Mouse (Mus musculus): Measurements from ENCODE around the gene Gm21698. TPM values are rescaled to one million over a fixed set of nuclear protein-coding genes. Genes with fewer than 3 reads are reported as not detected.
"Not testable (repeated sequence)": the region's sequence is repeated elsewhere in the genome, so short reads cannot be mapped to it uniquely, and the experiment has no call there.

Gm21698 gene
- polyA plus RNA-seq (2012; rRNA removed), result not detected in 2 replicates

- not testable (repeated sequence) for H3K27ac ChIP-seq (ENCODE audit: insufficient read depth, low read length); H3K27me3 ChIP-seq (ENCODE audit: control insufficient read depth, insufficient read depth, low read length); DNase-seq (ENCODE audit: low read depth in 1 of 2, low spot score in 2 of 2); H3K36me3 ChIP-seq (ENCODE audit: control insufficient read depth, insufficient read depth, low read length); H3K4me1 ChIP-seq (ENCODE audit: control insufficient read depth, insufficient read depth, insufficient read length); H3K4me3 ChIP-seq (ENCODE audit: extremely low read depth, insufficient read depth, insufficient read length)
- WGBS, result no CpG with 5 or more reads among the region's 3 CpGs
Observed at GRCm38 (mm10) chr5:25988550-25988949, at the start of gene Gm21698. Gm21698 (minus strand) TSS chr5:25988650.

- DNase-seq (ENCODE audit: low read depth in 1 of 2, low spot score in 2 of 2), result not testable (repeated sequence)
- WGBS, result no CpG with 5 or more reads among the region's 3 CpGs
Observed at GRCm38 (mm10) chr5:26022816-26023215, 34.4 kb upstream of the Gm21698 start, which contains the start of gene Gm5862. Gm5862 (minus strand) TSS chr5:26022916.

GRCm38 (mm10) chr5:26007697-26008096 is 19.2 kb upstream of the Gm21698 start:
- H3K36me3 ChIP-seq (ENCODE audit: control insufficient read depth, insufficient read depth, low read length); H3K4me3 ChIP-seq (ENCODE audit: extremely low read depth, insufficient read depth, insufficient read length); H3K27me3 ChIP-seq (ENCODE audit: control insufficient read depth, insufficient read depth, low read length); DNase-seq (ENCODE audit: low read depth in 1 of 2, low spot score in 2 of 2); H3K27ac ChIP-seq (ENCODE audit: insufficient read depth, low read length); H3K4me1 ChIP-seq (ENCODE audit: control insufficient read depth, insufficient read depth, insufficient read length): not testable (repeated sequence)
- WGBS, result 59% methylated on average over 7 of the region's 7 CpGs

More at GRCm38 (mm10) chr5:26022816-26023215, 34.4 kb upstream of the Gm21698 start, which contains the start of gene Gm5862:
- not testable (repeated sequence) for H3K36me3 ChIP-seq (ENCODE audit: control insufficient read depth, insufficient read depth, low read length); H3K27ac ChIP-seq (ENCODE audit: insufficient read depth, low read length); H3K4me1 ChIP-seq (ENCODE audit: control insufficient read depth, insufficient read depth, insufficient read length); H3K4me3 ChIP-seq (ENCODE audit: extremely low read depth, insufficient read depth, insufficient read length); H3K27me3 ChIP-seq (ENCODE audit: control insufficient read depth, insufficient read depth, low read length)

DNA sequence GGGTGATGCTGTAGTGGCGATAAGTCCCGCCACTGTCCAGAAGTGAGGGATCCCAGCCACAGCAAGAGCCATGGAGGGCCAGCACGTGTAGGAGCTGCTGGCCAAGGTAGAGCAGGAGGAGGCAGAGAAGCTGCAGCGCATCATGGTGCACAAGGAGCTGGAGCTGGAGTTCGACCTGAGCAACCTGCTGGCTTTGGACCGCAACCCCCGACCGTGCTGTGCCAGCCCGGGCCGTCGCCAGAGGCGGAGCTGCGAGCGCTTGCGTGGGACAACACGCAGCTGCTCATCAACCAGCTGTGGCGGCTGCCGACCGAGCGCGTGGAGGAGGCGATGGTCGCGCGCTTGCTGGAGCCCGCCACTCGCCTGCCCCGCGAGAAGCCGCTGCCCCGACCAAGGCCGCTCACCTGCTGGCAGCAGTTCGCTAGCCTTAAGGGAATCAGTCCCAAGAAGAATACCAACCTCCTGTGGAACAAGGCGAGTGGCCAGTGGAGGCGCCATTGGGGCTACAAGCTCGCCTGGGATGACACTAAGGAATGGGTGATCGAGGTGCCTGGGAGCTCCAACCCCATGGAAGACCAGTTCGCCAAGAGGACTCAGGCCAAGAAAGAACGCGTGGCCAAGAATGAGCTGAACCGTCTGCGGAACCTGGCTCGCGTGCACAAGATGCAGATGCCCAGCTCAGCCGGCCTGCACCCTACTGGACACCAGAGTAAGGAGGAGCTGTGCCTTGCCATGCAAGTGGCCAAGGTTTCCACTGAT is 18.7 kb upstream of the Gm21698 start:
- H3K4me3 ChIP-seq (ENCODE audit: extremely low read depth, insufficient read depth, insufficient read length); H3K36me3 ChIP-seq (ENCODE audit: control insufficient read depth, insufficient read depth, low read length); H3K27ac ChIP-seq (ENCODE audit: insufficient read depth, low read length); DNase-seq (ENCODE audit: low read depth in 1 of 2, low spot score in 2 of 2); H3K27me3 ChIP-seq (ENCODE audit: control insufficient read depth, insufficient read depth, low read length); H3K4me1 ChIP-seq (ENCODE audit: control insufficient read depth, insufficient read depth, insufficient read length): not testable (repeated sequence)
- WGBS, result 28% methylated on average over 45 of the region's 45 CpGs

DNA sequence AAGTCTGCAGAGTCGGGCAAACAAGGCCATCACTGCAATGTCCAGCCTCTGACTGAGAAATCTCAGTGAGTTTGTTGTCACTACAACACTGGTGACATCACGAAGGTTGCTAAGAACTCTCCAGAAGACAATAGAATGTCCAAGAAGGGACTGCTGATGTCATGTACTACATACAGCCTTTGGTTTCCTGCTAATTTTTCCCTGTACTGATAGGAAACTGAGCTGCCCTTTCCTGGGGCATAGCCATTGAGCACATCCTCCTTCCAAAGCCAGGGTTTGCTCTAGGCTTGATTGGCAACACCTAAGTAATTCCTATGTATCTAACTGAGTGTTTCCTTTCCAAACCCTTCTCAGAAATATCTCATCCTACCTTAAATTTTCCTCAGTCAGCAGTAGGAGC is 16.2 kb upstream of the Gm21698 start, which contains the start of gene Gm1979:
Gene Gm1979 (minus strand): TSS at position 101 of the 400 bp plus-strand sequence.
- 82% methylated on average over 1 of the region's 2 CpGs for WGBS
- not testable (repeated sequence) for H3K27me3 ChIP-seq (ENCODE audit: control insufficient read depth, insufficient read depth, low read length); H3K36me3 ChIP-seq (ENCODE audit: control insufficient read depth, insufficient read depth, low read length); H3K4me3 ChIP-seq (ENCODE audit: extremely low read depth, insufficient read depth, insufficient read length); H3K4me1 ChIP-seq (ENCODE audit: control insufficient read depth, insufficient read depth, insufficient read length); DNase-seq (ENCODE audit: low read depth in 1 of 2, low spot score in 2 of 2); H3K27ac ChIP-seq (ENCODE audit: insufficient read depth, low read length)

GRCm38 (mm10) chr5:25972563-25972962 is 15.9 kb downstream of the Gm21698 start, which contains the start of gene Gm21680:
Gm21680 (minus strand) TSS chr5:25972663.
- not testable (repeated sequence) for H3K36me3 ChIP-seq (ENCODE audit: control insufficient read depth, insufficient read depth, low read length); DNase-seq (ENCODE audit: low read depth in 1 of 2, low spot score in 2 of 2)
- WGBS, result no CpG with 5 or more reads among the region's 2 CpGs

DNA sequence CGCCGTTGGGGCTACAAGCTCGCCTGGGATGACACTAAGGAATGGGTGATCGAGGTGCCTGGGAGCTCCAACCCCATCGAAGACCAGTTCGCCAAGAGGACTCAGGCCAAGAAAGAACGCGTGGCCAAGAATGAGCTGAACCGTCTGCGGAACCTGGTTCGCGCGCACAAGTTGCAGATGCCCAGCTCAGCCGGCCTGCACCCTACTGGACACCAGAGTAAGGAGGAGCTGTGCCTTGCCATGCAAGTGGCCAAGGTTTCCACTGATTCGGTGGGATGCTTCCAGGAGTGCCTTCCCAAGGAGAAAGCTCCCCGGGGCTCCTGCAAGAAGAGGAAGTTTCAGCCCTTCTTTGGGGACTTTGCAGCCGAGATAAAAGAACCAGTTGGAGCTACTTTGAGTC is 31.4 kb downstream of the Gm21698 start:
- H3K27ac ChIP-seq (ENCODE audit: insufficient read depth, low read length); H3K36me3 ChIP-seq (ENCODE audit: control insufficient read depth, insufficient read depth, low read length); H3K4me1 ChIP-seq (ENCODE audit: control insufficient read depth, insufficient read depth, insufficient read length); DNase-seq (ENCODE audit: low read depth in 1 of 2, low spot score in 2 of 2); H3K4me3 ChIP-seq (ENCODE audit: extremely low read depth, insufficient read depth, insufficient read length); H3K27me3 ChIP-seq (ENCODE audit: control insufficient read depth, insufficient read depth, low read length): not testable (repeated sequence)
- WGBS, result 63% methylated on average over 17 of the region's 17 CpGs

More at GRCm38 (mm10) chr5:25972563-25972962, 15.9 kb downstream of the Gm21698 start, which contains the start of gene Gm21680:
- H3K4me1 ChIP-seq (ENCODE audit: control insufficient read depth, insufficient read depth, insufficient read length); H3K27me3 ChIP-seq (ENCODE audit: control insufficient read depth, insufficient read depth, low read length); H3K27ac ChIP-seq (ENCODE audit: insufficient read depth, low read length); H3K4me3 ChIP-seq (ENCODE audit: extremely low read depth, insufficient read depth, insufficient read length): not testable (repeated sequence)

DNA sequence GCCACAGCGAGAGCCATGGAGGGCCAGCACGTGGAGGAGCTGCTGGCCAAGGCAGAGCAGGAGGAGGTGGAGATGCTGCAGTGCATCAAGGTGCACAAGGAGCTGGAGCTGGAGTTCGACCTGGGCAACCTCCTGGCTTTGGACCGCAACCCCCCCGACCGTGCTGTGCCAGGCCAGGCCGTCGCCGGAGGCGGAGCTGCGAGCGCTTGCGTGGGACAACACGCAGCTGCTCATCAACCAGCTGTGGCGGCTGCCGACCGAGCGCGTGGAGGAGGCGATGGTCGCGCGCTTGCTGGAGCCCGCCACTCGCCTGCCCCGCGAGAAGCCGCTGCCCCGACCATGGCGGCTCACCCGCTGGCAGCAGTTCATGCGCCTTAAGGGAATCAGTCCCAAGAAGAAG is 31.8 kb downstream of the Gm21698 start:
- not testable (repeated sequence) for H3K27me3 ChIP-seq (ENCODE audit: control insufficient read depth, insufficient read depth, low read length); H3K4me1 ChIP-seq (ENCODE audit: control insufficient read depth, insufficient read depth, insufficient read length); H3K36me3 ChIP-seq (ENCODE audit: control insufficient read depth, insufficient read depth, low read length); H3K27ac ChIP-seq (ENCODE audit: insufficient read depth, low read length); DNase-seq (ENCODE audit: low read depth in 1 of 2, low spot score in 2 of 2); H3K4me3 ChIP-seq (ENCODE audit: extremely low read depth, insufficient read depth, insufficient read length)
- WGBS, result 39% methylated on average over 32 of the region's 32 CpGs

DNA sequence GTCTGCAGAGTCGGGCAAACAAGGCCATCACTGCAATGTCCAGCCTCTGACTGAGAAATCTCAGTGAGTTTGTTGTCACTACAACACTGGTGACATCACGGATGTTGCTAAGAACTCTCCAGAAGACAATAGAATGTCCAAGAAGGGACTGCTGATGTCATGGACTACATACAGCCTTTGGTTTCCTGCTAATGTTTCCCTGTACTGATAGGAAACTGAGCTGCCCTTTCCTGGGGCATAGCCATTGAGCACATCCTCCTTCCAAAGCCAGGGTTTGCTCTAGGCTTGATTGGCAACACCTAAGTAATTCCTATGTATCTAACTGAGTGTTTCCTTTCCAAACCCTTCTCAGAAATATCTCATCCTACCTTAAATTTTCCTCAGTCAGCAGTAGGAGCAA is 34.1 kb downstream of the Gm21698 start, which contains the start of gene Gm21671:
Gene Gm21671 (minus strand): TSS at position 101 of the 400 bp plus-strand sequence.
- H3K27me3 ChIP-seq (ENCODE audit: control insufficient read depth, insufficient read depth, low read length); H3K4me3 ChIP-seq (ENCODE audit: extremely low read depth, insufficient read depth, insufficient read length); DNase-seq (ENCODE audit: low read depth in 1 of 2, low spot score in 2 of 2); H3K27ac ChIP-seq (ENCODE audit: insufficient read depth, low read length); H3K4me1 ChIP-seq (ENCODE audit: control insufficient read depth, insufficient read depth, insufficient read length); H3K36me3 ChIP-seq (ENCODE audit: control insufficient read depth, insufficient read depth, low read length): not testable (repeated sequence)
- 55% methylated on average over 2 of the region's 2 CpGs for whole genome bisulfite sequencing

DNA sequence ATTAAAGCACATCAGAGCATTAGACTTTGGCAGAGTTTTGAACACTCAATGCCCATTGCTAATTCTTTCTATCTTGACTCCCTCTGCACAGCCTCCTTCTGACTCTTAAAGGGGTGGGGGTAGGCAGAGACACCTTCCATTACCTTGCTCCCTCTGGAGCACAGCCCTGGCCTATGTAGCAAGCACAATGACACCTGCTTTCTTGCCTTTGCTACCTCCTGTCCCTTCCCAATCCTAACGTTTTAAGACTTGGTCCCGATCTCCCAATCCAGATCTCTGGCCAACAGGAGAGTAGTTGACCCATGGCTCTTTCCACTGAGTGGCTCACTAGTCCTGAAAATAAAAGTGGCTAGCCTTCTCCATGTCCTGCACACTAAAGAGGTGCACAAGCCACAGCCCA is 43.1 kb downstream of the Gm21698 start:
- not testable (repeated sequence) for H3K27me3 ChIP-seq (ENCODE audit: control insufficient read depth, insufficient read depth, low read length); DNase-seq (ENCODE audit: low read depth in 1 of 2, low spot score in 2 of 2); H3K36me3 ChIP-seq (ENCODE audit: control insufficient read depth, insufficient read depth, low read length); H3K4me1 ChIP-seq (ENCODE audit: control insufficient read depth, insufficient read depth, insufficient read length); H3K27ac ChIP-seq (ENCODE audit: insufficient read depth, low read length); H3K4me3 ChIP-seq (ENCODE audit: extremely low read depth, insufficient read depth, insufficient read length)
- 81% methylated on average over 2 of the region's 2 CpGs for WGBS

DNA sequence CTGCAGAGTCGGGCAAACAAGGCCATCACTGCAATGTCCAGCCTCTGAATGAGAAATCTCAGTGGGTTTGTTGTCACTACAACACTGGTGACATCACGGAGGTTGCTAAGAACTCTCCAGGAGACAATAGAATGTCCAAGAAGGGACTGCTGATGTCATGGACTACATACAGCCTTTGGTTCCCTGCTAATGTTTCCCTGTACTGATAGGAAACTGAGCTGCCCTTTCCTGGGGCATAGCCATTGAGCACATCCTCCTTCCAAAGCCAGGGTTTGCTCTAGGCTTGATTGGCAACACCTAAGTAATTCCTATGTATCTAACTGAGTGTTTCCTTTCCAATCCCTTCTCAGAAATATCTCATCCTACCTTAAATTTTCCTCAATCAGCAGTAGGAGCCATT is 46.2 kb downstream of the Gm21698 start, which contains the start of gene Gm21663:
Gene Gm21663 (minus strand): TSS at position 101 of the 400 bp plus-strand sequence.
- WGBS, result 56% methylated on average over 2 of the region's 2 CpGs

More for the DNA sequence above, 46.2 kb downstream of the Gm21698 start, which contains the start of gene Gm21663:
- not testable (repeated sequence) for DNase-seq (ENCODE audit: low read depth in 1 of 2, low spot score in 2 of 2); H3K36me3 ChIP-seq (ENCODE audit: control insufficient read depth, insufficient read depth, low read length); H3K27ac ChIP-seq (ENCODE audit: insufficient read depth, low read length); H3K4me1 ChIP-seq (ENCODE audit: control insufficient read depth, insufficient read depth, insufficient read length); H3K27me3 ChIP-seq (ENCODE audit: control insufficient read depth, insufficient read depth, low read length); H3K4me3 ChIP-seq (ENCODE audit: extremely low read depth, insufficient read depth, insufficient read length)
